Mouse (Mus musculus) liver, embryonic 11.5 days (tissue): ENCODE results near the gene Med19. TPM values are rescaled to one million over a fixed set of nuclear protein-coding genes. Genes with fewer than 3 reads are reported as not detected.
"Not testable (repeated sequence)": the region's sequence is repeated elsewhere in the genome, so short reads cannot be mapped to it uniquely, and the experiment has no call there.

Experiments used
- ATAC-seq: fragments of 200-750 bp; cut with Nextera tagmentation; replicated peaks from 2 replicates; pipeline ENCODE4 v1.8.0; 2017; ENCODE audit warnings: moderate number of reproducible peaks, mild to moderate bottlenecking, moderate TSS enrichment, moderate library complexity; ENCODE audit not compliant: low FRiP score
- DNase-seq: peaks from one replicate; pipeline ENCODE4 v3.0.0-alpha.2; 2017; ENCODE audit warnings: low spot score
- H3K27ac ChIP-seq: fragments of 300-500 bp; sonication (generic); 2 replicates; pipeline ENCODE4 v1.5.1; 2014; ENCODE audit warnings: mild to moderate bottlenecking, low read depth, low read length, control low read depth
- H3K27me3 ChIP-seq: fragments of 300-500 bp; sonication (generic); replicated peaks from 2 replicates; pipeline ENCODE4 v1.6.1; 2014; ENCODE audit warnings: low read length, mixed read lengths; ENCODE audit not compliant: control insufficient read depth, insufficient read depth
- H3K36me3 ChIP-seq: fragments of 300-500 bp; sonication (generic); 2 replicates; pipeline ENCODE4 v1.6.1; 2014; ENCODE audit warnings: mild to moderate bottlenecking, low read length, moderate library complexity, mixed read lengths; ENCODE audit not compliant: control insufficient read depth, insufficient read depth
- H3K4me1 ChIP-seq: fragments of 300-500 bp; sonication (generic); replicated peaks from 2 replicates; pipeline ENCODE4 v1.6.1; 2014; ENCODE audit warnings: low read length, mixed read lengths; ENCODE audit not compliant: control insufficient read depth, insufficient read depth
- H3K4me2 ChIP-seq: fragments of 300-500 bp; sonication (generic); 2 replicates; pipeline ENCODE4 v1.6.1; 2014; ENCODE audit warnings: mild to moderate bottlenecking, control low read depth, moderate library complexity
- H3K4me3 ChIP-seq: fragments of 300-500 bp; sonication (generic); 2 replicates; pipeline ENCODE4 v1.5.1; 2014; ENCODE audit warnings: low read depth, low read length, control low read depth
- H3K9ac ChIP-seq: fragments of 300-500 bp; sonication (generic); 2 replicates; pipeline ENCODE4 v1.6.1; 2014; ENCODE audit warnings: low read depth, low read length, control low read depth
- H3K9me3 ChIP-seq: fragments of 300-500 bp; sonication (generic); 2 replicates; pipeline ENCODE4 v1.6.1; 2016; ENCODE audit warnings: low read length, inconsistent platforms, mixed read lengths; ENCODE audit not compliant: control insufficient read depth
- WGBS: fragments of 180-500 bp; shearing (Covaris S2); extraction: QIAGEN DNeasy Blood & Tissue Kit; methylation state at CpG from one replicate; pipeline ENCODE4 v1.1.7; 2014; 5-methylcytosine and 5-hydroxymethylcytosine counted together
- polyA plus RNA-seq: library from polyadenylated mRNA; unstranded; fragments of >200 nt; fragmentation: Nextera tagmentation; extraction: Ambion mirVana; gene quantifications from 2 replicates; pipeline ENCODE4 v1.2.1, GENCODE M21; 2014

Med19 gene
- polyA plus RNA-seq, 1 experiment from 2014 or later, result 44.9 TPM

DNA sequence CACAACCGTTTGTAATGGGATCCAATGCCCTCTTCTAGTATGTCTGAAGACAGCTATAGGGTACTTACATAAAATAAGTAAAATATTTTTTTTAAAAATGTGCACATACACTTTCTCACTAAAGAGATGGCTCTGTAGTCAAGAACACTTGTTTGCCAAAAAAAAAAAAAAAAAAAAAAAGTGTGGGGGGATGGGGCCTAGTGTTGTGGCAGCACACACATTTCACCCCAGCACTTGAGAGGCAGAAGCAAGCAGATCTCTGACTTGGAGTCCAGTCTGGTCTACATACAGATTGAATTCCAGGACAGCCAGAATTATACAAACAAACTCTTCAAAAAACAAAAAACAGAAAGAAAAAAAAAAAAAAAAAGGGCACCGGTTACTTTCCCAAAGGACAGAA, 42.5 kb downstream of the Med19 start:
- DNase-seq (no peak), ATAC-seq (no peak)
- no peak overlapping the region for H3K4me2 ChIP-seq
- peaks cover 12% of the 10 kb centered on the region for H3K36me3 ChIP-seq
- H3K9ac ChIP-seq, result no peak overlapping the region
- WGBS, result 97% methylated on average over 2 of the region's 2 CpGs
- no peaks in the 10 kb centered on the region for H3K9me3 ChIP-seq
- H3K4me3 ChIP-seq, result no peak overlapping the region
- peaks cover 14% of the 10 kb centered on the region for H3K4me1 ChIP-seq
- H3K27ac ChIP-seq, result no peak overlapping the region
- H3K27me3 ChIP-seq, result no peaks in the 10 kb centered on the region

DNA sequence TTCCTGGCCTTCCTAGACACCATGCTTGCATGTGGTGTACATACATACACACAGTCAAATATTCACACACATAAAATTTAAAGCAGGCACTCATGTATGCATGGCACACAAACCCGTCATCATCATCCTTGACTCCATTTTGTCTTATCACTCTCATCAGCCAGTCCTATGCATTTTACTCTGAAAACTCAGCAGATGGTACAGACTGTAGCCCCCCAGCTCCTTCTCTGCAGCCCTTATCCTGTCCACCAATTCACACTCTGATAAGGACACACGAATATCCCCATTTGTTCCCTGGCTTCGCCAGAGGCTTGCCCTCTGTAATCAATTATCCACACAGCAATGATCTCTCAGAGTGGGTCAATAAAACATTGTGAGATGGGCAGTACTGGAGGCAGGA, 43.0 kb downstream of the Med19 start:
- Histone ChIP-seq H3K9ac (no peak overlapping the region), H3K27me3 (no peaks in the 10 kb centered on the region), H3K4me1 (peaks cover 19% of the 10 kb centered on the region), H3K9me3 (no peaks in the 10 kb centered on the region), H3K4me3 (no peak overlapping the region), H3K27ac (no peak overlapping the region), H3K36me3 (peaks cover 13% of the 10 kb centered on the region), H3K4me2 (no peak overlapping the region)
- ATAC-seq (peak; percentile 51), DNase-seq (no peak)
- WGBS, result 58% methylated on average over 3 of the region's 3 CpGs

DNA sequence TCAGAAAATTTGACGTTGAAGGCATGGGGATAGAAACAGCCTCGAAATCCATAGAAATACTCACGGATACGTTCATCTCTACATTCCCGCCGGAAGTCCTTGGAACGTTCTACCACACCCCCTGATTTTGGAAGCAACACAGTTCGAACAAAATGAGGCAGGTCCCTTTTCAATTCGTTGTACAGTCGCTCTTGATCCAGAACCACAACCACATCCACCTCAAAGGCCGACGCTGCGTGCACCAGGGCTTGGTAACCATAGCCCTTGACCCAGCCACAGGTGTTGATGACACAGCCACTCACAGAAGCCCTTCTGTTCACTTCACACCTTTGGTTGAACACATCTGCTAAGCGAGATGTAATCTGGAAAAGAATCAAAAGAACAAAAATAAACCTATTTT, 45.7 kb downstream of the Med19 start:
- Histone ChIP-seq H3K4me2 (no peak overlapping the region), H3K27ac (no peak overlapping the region), H3K9me3 (no peaks in the 10 kb centered on the region), H3K4me1 (peaks cover 19% of the 10 kb centered on the region), H3K9ac (no peak overlapping the region), H3K4me3 (no peak overlapping the region), H3K36me3 (peaks cover 13% of the 10 kb centered on the region), H3K27me3 (no peaks in the 10 kb centered on the region)
- ATAC-seq (no peak), DNase-seq (no peak)
- 91% methylated on average over 14 of the region's 14 CpGs for WGBS

GRCm38 (mm10) chr2:84725770-84726169, 47.6 kb downstream of the Med19 start:
- 90% methylated on average over 10 of the region's 10 CpGs for WGBS
- Histone ChIP-seq H3K27ac (no peak overlapping the region), H3K9me3 (no peaks in the 10 kb centered on the region), H3K4me2 (peak overlapping the region; percentile 88), H3K27me3 (no peaks in the 10 kb centered on the region), H3K36me3 (peaks cover 13% of the 10 kb centered on the region), H3K9ac (no peak overlapping the region; the same call in 1 of the 2 replicates), H3K4me3 (peak overlapping the region; percentile 73), H3K4me1 (peaks cover 19% of the 10 kb centered on the region)
- ATAC-seq, result no peak
- no peak for DNase-seq

DNA sequence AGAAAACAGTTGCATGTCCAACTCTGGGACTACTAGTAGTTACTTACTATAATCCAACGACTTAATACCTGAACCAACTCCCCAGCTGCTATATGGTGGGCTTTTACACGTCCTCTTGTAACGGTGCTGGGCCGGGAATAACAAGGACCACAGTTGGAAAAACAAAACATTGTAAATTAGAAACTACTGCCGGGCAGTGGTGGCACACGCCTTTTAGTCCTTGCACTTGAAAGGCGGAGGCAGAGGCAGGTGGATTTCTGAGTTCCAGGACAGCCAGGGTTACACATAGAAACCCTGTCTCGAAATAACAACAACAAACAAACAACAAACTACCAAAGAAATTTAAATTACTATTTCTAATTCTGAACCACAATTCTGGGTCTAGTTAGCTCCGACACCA, 48.5 kb downstream of the Med19 start:
- Histone ChIP-seq H3K4me3 (peak overlapping the region; percentile 73), H3K36me3 (peaks cover 13% of the 10 kb centered on the region), H3K4me1 (peaks cover 12% of the 10 kb centered on the region), H3K4me2 (peak overlapping the region; percentile 88), H3K27ac (no peak overlapping the region; the same call in 1 of the 2 replicates), H3K9ac (peak overlapping the region; percentile 65), H3K27me3 (no peaks in the 10 kb centered on the region), H3K9me3 (no peaks in the 10 kb centered on the region)
- 3% methylated on average over 9 of the region's 9 CpGs for WGBS
- ATAC-seq (no peak), DNase-seq (peak; percentile 31)

DNA sequence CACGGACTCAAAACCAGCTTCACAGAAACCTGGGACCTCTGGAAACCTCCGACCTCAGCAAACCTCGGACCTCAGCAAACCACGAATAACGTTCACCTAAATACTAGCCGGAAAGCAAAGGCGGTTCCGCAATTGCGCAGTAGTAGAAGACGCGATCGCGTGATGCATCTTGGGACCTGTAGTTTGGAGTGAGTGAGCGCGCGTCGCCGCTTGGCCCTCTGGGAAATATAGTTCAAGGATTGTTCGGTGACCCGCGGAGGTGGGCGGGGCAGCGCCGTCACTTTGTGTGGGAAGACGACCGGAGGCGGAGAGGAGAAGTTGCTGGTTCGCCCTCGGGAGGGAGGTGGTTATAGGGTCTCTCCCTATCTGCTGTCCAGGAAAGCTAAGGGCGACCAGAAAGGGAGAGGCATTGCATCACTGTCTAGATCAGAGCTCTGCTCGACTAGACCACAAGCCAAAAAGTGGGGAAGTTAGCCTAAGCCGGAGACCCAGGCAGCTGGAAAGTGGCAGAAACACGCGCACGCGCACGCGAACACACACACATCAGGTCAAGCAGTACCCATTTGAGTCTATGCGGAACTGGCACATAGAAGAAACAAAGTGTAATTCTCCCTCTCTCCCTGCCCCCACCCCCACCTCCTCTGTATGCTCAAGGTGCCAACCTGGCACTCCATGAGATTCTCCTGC, 49.1 kb downstream of the Med19 start, which contains the start of gene Clp1:
TSS of gene Clp1 (minus strand) at position 179 of the 687 bp plus-strand sequence.
- peak; percentile 94 for ATAC-seq
- under 1% methylated on average over 39 of the region's 39 CpGs for WGBS

GRCm38 (mm10) chr2:84728191-84728590, 50.0 kb downstream of the Med19 start:
- not testable (repeated sequence) for ATAC-seq, H3K9ac ChIP-seq, H3K27ac ChIP-seq, H3K9me3 ChIP-seq, H3K27me3 ChIP-seq, H3K4me3 ChIP-seq, DNase-seq
- peaks cover 12% of the 10 kb centered on the region for H3K4me1 ChIP-seq
- H3K36me3 ChIP-seq, result peaks cover 13% of the 10 kb centered on the region
- WGBS, result 82% methylated on average over 5 of the region's 5 CpGs
- peak overlapping the region; percentile 73; the same call in 1 of the 2 replicates for H3K4me2 ChIP-seq

More for the DNA sequence above, 49.1 kb downstream of the Med19 start, which contains the start of gene Clp1:
- Histone ChIP-seq H3K9me3 (no peaks in the 10 kb centered on the region), H3K36me3 (peaks cover 13% of the 10 kb centered on the region), H3K27me3 (no peaks in the 10 kb centered on the region), H3K4me3 (peak within 1 kb of the TSS; percentile 73), H3K9ac (peak within 1 kb of the TSS; percentile 65), H3K27ac (peak within 1 kb of the TSS; percentile 64), H3K4me2 (peak within 1 kb of the TSS; percentile 88), H3K4me1 (peaks cover 12% of the 10 kb centered on the region)
- DNase-seq, result peak; percentile 95

- WGBS, result 85% methylated on average over 3 of the region's 3 CpGs
- peaks cover 31% of the 10 kb centered on the region for H3K4me1 ChIP-seq
- H3K27me3 ChIP-seq, result peaks cover 7% of the 10 kb centered on the region; the same call in 1 of the 2 replicates
- H3K4me3 ChIP-seq, result no peak overlapping the region
- H3K27ac ChIP-seq, result no peak overlapping the region
- no peak overlapping the region for H3K4me2 ChIP-seq
- H3K9ac ChIP-seq, result no peak overlapping the region
- no peak for DNase-seq
- no peaks in the 10 kb centered on the region for H3K36me3 ChIP-seq
- H3K9me3 ChIP-seq, result no peaks in the 10 kb centered on the region
- ATAC-seq, result no peak
Measured at GRCm38 (mm10) chr2:84731206-84731605, 53.0 kb downstream of the Med19 start.

DNA sequence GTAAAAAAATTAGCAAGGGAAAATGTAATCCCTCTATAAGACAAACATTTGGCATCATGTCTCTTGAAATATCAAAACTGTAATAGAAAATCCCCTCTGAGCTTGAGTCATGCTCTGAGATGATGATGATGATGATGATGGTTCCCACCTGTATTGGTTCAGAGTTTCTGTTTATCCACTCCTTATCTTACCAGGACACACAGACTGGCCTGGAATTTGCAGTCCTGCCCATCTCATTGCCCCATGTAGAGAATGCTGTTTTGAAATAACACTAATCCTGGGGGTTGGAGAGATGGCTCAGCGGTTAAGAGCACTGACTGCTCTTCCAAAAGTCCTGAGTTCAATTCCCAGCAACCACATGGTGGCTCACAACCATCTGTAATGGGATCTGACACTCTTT, 54.2 kb downstream of the Med19 start:
- no peak overlapping the region for H3K4me2 ChIP-seq
- H3K27ac ChIP-seq, result no peak overlapping the region
- peaks cover 39% of the 10 kb centered on the region for H3K4me1 ChIP-seq
- no peaks in the 10 kb centered on the region for H3K36me3 ChIP-seq
- DNase-seq (no peak), ATAC-seq (no peak)
- H3K4me3 ChIP-seq, result no peak overlapping the region
- H3K9me3 ChIP-seq, result no peaks in the 10 kb centered on the region
- H3K27me3 ChIP-seq, result peaks cover 16% of the 10 kb centered on the region
- 77% methylated on average over 1 of the region's 1 CpGs for WGBS
- H3K9ac ChIP-seq, result no peak overlapping the region
